Mouse (Mus musculus) thymus, adult 18-20 months (tissue): ENCODE results near the gene Tnfsf13.

ENCODE experiments used
- DNase-seq, 2 experiments: peaks; one replicate each; pipeline ENCODE4 v3.0.0; 2022; ENCODE audit warnings: mixed read lengths in 2 of 2

Gene Tnfsf13

GRCm38 (mm10) chr11:69645860-69646259, 39.7 kb downstream of the Tnfsf13 start:
- no peak for DNase-seq

GRCm38 (mm10) chr11:69635471-69635870, 50.1 kb downstream of the Tnfsf13 start:
- no peak for DNase-seq

GRCm38 (mm10) chr11:69633128-69633866, 52.3 kb downstream of the Tnfsf13 start:
- peak; percentile 53 to 64 for DNase-seq
